Mouse (Mus musculus) liver, embryonic 16.5 days (tissue): ENCODE results near the gene Lrmda. TPM values are rescaled to one million over a fixed set of nuclear protein-coding genes. Genes with fewer than 3 reads are reported as not detected.
A peak's percentile ranks its signal among the peaks of the same experiment; 100 is the strongest.

Source experiments
- ATAC-seq: fragments of 200-750 bp; cut with Nextera tagmentation; 2 replicates; pipeline ENCODE4 v1.8.0; 2017; ENCODE audit warnings: low read depth, mild to moderate bottlenecking, moderate number of reproducible peaks, moderate library complexity
- H3K27ac ChIP-seq: fragments of 300-500 bp; sonication (generic); 2 replicates; pipeline ENCODE4 v1.5.1; 2014; ENCODE audit warnings: mild to moderate bottlenecking, low read length
- H3K27me3 ChIP-seq: fragments of 300-500 bp; sonication (generic); 2 replicates; pipeline ENCODE4 v1.6.1; 2014; ENCODE audit warnings: low read depth, low read length, mixed read lengths; ENCODE audit not compliant: control insufficient read depth, insufficient read depth
- H3K36me3 ChIP-seq: fragments of 300-500 bp; sonication (generic); 2 replicates; pipeline ENCODE4 v1.6.1; 2014; ENCODE audit warnings: mild to moderate bottlenecking; ENCODE audit not compliant: control insufficient read depth, insufficient read depth
- H3K4me1 ChIP-seq: fragments of 300-500 bp; sonication (generic); 2 replicates; pipeline ENCODE4 v1.6.1; 2014; ENCODE audit warnings: low read depth, low read length, mixed read lengths; ENCODE audit not compliant: control insufficient read depth
- H3K4me2 ChIP-seq: fragments of 300-500 bp; sonication (generic); 2 replicates; pipeline ENCODE4 v1.6.1; 2014; ENCODE audit warnings: low read depth, low read length, mixed read lengths
- H3K4me3 ChIP-seq: fragments of 300-500 bp; sonication (generic); 2 replicates; pipeline ENCODE4 v1.5.1; 2014; ENCODE audit warnings: low read depth, mild to moderate bottlenecking, low read length
- H3K9ac ChIP-seq: fragments of 300-500 bp; sonication (generic); 2 replicates; pipeline ENCODE4 v1.6.1; 2014; ENCODE audit warnings: low read depth, low read length
- H3K9me3 ChIP-seq: fragments of 300-500 bp; sonication (generic); replicated peaks from 2 replicates; pipeline ENCODE4 v1.6.1; 2016; ENCODE audit warnings: low read length; ENCODE audit not compliant: control insufficient read depth
- WGBS: fragments of 180-500 bp; shearing (Covaris S2); extraction: QIAGEN DNeasy Blood & Tissue Kit; methylation state at CpG from one replicate; pipeline ENCODE4 v1.1.7; 2014; ENCODE audit not compliant: insufficient replicate concordance; 5-methylcytosine and 5-hydroxymethylcytosine counted together
- polyA plus RNA-seq: library from polyadenylated mRNA; unstranded; fragments of >200 nt; fragmentation: Nextera tagmentation; extraction: Ambion mirVana; gene quantifications from 2 replicates; pipeline ENCODE4 v1.2.1, GENCODE M21; 2015

Gene Lrmda
- polyA plus RNA-seq, 1 experiment from 2014 or later = 0.46 TPM

DNA sequence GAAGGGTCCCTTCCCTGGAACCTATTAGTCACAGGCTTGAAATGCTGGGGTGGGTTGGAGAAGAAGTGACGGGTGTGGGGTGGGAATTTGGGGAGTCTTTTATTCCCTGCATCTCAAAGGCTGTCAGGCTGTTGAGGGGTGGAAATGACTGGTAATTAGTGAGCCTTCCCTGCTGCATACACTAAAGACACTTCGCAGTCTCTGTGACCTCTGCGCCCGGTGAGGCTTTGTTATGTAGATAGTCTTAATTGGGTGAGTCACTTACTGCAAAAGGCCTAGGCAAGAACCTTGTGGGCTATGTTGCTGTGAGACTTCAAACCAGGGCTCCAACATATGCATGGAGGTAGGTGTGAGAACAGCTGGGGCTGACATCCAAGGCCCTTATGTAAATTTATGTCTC, 14.6 kb upstream of the Lrmda start:
- no peak overlapping the region for H3K27ac ChIP-seq
- no peak for ATAC-seq
- 63% methylated on average over 4 of the region's 4 CpGs for WGBS

DNA sequence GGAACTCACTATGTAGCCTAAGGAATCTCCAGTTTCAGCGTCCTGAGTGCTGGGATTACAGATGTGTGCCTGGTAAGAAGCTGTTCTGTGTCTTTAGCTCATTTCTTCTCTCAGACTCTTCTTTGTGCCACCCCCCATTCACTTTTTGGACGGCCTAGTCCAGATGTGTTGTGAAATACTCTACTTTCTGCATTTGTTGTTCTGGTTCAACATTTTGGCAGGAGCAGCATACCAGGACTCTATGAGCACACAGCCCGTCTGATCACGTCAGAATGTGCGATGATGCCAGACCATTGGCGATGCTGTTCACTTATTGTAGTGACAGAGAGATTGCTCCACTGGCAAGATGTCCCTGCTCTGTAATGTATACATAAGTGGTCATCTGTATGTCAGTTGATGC, 12.5 kb upstream of the Lrmda start:
- Histone ChIP-seq H3K4me3 (no peak overlapping the region), H3K4me2 (no peak overlapping the region), H3K27me3 (no peaks in the 10 kb centered on the region), H3K9ac (no peak overlapping the region), H3K9me3 (no peaks in the 10 kb centered on the region), H3K36me3 (no peaks in the 10 kb centered on the region), H3K27ac (no peak overlapping the region), H3K4me1 (no peaks in the 10 kb centered on the region; the same call in 1 of the 2 replicates)
- 68% methylated on average over 6 of the region's 6 CpGs for WGBS
- ATAC-seq = no peak

More for the DNA sequence above, 14.6 kb upstream of the Lrmda start:
- no peak overlapping the region for H3K4me3 ChIP-seq
- no peaks in the 10 kb centered on the region for H3K36me3 ChIP-seq
- no peaks in the 10 kb centered on the region for H3K27me3 ChIP-seq
- H3K4me2 ChIP-seq = no peak overlapping the region
- no peak overlapping the region for H3K9ac ChIP-seq
- no peaks in the 10 kb centered on the region; the same call in 1 of the 2 replicates for H3K4me1 ChIP-seq
- no peaks in the 10 kb centered on the region for H3K9me3 ChIP-seq

DNA sequence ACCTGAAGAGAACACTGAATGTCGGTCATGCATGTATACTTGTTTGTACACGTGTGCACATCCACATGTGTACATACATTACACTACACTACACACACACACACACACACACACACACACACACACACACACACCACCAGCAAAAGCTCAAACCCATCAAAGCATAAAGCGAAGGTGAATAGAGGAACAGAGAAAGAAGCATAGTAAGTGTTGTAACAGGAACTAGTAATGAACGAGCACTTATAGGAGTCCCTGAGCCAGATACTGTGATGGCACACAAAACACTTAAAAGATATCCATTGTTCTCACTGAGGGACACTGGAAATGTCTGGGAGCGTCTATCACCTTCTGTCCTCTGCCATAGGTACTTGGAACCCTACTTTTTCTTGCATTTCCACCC, 5.2 kb upstream of the Lrmda start:
- H3K4me1 ChIP-seq = peaks cover 3% of the 10 kb centered on the region; the same call in 1 of the 2 replicates
- 50% methylated on average over 5 of the region's 5 CpGs for WGBS
- no peaks in the 10 kb centered on the region for H3K36me3 ChIP-seq
- no peak overlapping the region for H3K4me2 ChIP-seq
- no peaks in the 10 kb centered on the region for H3K27me3 ChIP-seq
- ATAC-seq = no peak
- no peaks in the 10 kb centered on the region for H3K9me3 ChIP-seq
- no peak overlapping the region for H3K4me3 ChIP-seq
- H3K9ac ChIP-seq = no peak overlapping the region
- no peak overlapping the region for H3K27ac ChIP-seq

DNA sequence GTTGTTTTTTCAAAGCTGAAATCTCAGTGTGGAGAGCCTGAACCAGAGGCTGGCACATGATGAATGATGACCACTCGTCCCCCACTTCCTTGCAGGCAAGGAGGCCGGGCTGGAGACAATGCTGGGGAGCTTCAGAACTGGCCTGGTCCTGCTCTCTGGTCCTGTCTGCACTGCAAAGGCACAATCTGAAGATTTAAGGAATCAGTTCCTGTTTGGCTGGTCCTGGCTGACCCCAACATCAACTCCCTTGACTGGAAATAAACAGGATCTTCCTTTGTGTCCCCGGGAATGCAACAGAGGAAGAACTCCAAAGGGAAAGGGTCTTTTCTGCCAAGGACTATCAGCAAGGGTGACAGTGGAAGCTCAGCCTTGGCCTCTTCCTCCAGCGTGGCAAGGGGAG, 4.7 kb upstream of the Lrmda start:
- no peak overlapping the region for H3K27ac ChIP-seq
- H3K9ac ChIP-seq = no peak overlapping the region
- peak; percentile 37 for ATAC-seq
- no peak overlapping the region for H3K4me2 ChIP-seq
- whole genome bisulfite sequencing = 31% methylated on average over 4 of the region's 4 CpGs
- H3K4me1 ChIP-seq = peaks cover 3% of the 10 kb centered on the region; the same call in 1 of the 2 replicates
- H3K4me3 ChIP-seq = no peak overlapping the region
- H3K9me3 ChIP-seq = no peaks in the 10 kb centered on the region
- no peaks in the 10 kb centered on the region for H3K27me3 ChIP-seq
- no peaks in the 10 kb centered on the region for H3K36me3 ChIP-seq

DNA sequence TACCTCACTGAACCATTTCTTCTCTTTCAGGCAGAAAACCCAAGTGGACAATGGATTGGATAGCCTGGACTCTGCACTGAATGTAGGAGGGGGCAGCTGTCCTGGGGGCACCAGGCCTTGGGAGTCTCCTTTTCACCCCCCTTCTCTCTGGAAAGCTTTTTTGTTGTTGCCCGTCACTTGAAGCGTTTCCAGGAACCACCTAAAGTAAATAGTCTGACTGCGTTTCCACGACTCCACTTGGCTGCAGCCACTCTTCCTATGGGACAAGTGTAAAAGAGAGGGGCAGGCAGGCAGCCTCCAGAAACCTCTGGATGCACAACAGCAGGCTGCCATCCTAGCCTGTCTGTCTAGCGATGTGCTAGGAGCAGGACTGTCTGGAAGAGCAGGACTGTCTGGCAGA, 2.5 kb upstream of the Lrmda start:
- H3K36me3 ChIP-seq = no peaks in the 10 kb centered on the region
- no peak for ATAC-seq
- WGBS = 54% methylated on average over 5 of the region's 5 CpGs

DNA sequence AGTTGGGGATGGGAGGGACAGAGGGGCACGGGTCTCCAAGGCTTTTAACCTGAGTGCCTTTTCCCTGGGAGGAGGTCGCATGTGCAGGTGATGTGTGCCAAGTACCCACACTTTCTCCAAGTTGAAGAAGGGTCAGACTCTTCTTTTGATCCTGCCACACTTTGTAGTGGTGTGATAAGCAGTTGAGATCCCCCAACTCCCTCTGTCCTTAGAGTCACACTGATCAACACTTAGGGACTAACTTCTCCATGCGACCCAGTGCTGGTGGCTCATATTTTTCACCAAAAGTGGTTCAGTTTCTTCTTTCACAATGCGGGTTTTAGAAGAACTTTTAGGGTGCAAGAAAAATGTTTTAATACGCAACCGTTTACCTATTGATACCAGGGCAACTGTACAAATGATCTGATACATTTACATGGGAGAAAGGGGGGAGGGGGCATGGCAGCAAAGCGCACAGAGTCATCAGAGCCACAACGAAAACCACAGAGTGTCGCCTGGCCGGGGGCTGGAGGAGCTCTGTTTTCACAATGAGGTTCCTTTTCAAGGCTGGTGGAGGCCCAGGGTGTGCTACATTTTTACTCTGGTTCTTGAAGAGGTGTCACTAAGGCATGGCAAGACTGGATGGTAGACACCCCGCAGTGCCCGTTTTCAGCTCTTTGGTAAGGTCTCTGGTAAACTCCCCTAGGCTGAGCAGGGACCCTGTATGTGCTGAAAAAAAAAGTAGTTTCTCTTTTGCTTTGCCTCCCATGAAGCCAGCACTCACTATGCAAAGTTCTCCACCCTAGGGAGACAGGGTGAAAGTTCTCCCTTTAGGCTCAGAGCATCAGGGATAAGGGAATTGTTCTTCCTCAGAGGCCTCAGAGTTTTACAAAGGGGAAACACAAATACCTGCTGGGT, 685 bp downstream of the Lrmda start:
- WGBS = 9% methylated on average over 12 of the region's 12 CpGs
- no peak for ATAC-seq
- peak overlapping the region; percentile 62 for H3K27ac ChIP-seq
- H3K36me3 ChIP-seq = no peaks in the 10 kb centered on the region
- peak overlapping the region; percentile 59 for H3K9ac ChIP-seq
- peak overlapping the region; percentile 52 for H3K4me3 ChIP-seq
- H3K4me1 ChIP-seq = peaks cover 3% of the 10 kb centered on the region
- no peaks in the 10 kb centered on the region for H3K9me3 ChIP-seq
- H3K27me3 ChIP-seq = no peaks in the 10 kb centered on the region
- peak overlapping the region; percentile 72 for H3K4me2 ChIP-seq

More for the DNA sequence above, 2.5 kb upstream of the Lrmda start:
- no peaks in the 10 kb centered on the region for H3K9me3 ChIP-seq
- H3K4me2 ChIP-seq = no peak overlapping the region
- no peak overlapping the region for H3K4me3 ChIP-seq
- H3K27me3 ChIP-seq = no peaks in the 10 kb centered on the region
- H3K27ac ChIP-seq = no peak overlapping the region
- peaks cover 3% of the 10 kb centered on the region for H3K4me1 ChIP-seq
- H3K9ac ChIP-seq = no peak overlapping the region

DNA sequence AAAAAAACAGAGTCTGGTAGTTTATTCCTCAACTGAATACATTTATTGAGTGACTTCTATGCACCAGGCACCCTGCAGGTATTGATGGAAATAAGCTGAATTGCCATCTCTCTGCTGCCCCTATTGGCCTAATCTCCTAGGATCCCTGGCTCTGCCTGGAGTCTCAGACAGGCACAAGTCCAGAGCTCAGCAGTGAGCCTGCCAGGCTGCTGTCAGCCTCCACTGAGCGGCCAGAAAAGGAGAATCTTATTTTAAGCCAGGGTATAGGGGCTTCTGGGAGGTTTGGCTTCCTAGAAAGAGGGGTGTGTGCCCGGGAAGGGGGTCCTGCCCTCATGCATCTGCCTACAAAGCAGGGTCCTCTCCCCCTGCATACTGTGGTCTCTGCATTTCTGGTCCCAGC, 1.4 kb downstream of the Lrmda start:
- no peak overlapping the region for H3K4me3 ChIP-seq
- peaks cover 3% of the 10 kb centered on the region for H3K4me1 ChIP-seq
- H3K36me3 ChIP-seq = no peaks in the 10 kb centered on the region
- no peak overlapping the region for H3K9ac ChIP-seq
- WGBS = 17% methylated on average over 2 of the region's 2 CpGs
- ATAC-seq = no peak
- H3K27ac ChIP-seq = no peak overlapping the region
- H3K27me3 ChIP-seq = no peaks in the 10 kb centered on the region
- H3K4me2 ChIP-seq = no peak overlapping the region
- H3K9me3 ChIP-seq = no peaks in the 10 kb centered on the region

DNA sequence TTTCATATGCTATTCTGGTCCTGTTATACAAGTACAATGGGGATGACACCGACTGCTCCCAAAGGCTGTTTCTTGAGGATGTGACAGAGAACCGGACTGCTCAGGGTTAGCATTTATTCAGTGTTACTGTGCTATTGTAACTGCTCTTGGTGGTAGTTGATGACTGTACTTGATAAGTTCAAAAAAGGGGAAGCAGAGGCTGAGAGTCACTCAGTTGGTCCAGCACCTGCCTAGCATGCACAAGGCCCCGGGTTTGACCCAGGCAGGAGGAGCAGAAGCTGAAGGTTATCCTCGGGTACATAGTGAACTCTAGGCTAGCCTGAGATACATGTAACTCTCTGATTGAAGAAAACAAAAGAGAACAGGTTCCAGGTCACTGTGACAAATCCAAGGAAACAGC, 4.0 kb downstream of the Lrmda start:
- Histone ChIP-seq H3K4me3 (no peak overlapping the region), H3K9ac (no peak overlapping the region), H3K27ac (no peak overlapping the region), H3K4me1 (peaks cover 3% of the 10 kb centered on the region), H3K9me3 (no peaks in the 10 kb centered on the region), H3K4me2 (no peak overlapping the region), H3K36me3 (no peaks in the 10 kb centered on the region), H3K27me3 (no peaks in the 10 kb centered on the region)
- no peak for ATAC-seq
- WGBS = 25% methylated on average over 4 of the region's 4 CpGs

DNA sequence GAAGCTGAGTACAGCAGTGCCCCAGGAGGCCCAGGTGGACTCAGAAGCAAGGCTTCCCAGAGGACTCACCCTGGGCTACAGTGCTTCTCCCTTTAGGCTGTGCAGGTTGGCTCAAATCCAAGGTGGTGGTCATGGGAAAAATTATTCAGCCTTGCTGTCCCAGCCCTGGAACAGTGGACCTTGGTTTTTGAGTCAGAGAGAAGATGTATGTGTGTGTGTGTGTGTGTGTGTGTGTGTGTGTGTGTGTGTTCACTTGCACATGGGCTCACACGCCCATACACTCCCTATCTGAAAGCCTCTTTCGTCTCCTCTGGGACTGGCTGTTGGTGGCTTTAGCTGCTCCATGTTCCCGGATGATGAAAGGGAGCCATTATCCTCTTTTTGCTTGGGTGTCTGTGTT, 16.4 kb downstream of the Lrmda start:
- no peak overlapping the region for H3K9ac ChIP-seq
- ATAC-seq = no peak
- H3K27ac ChIP-seq = no peak overlapping the region
- no peaks in the 10 kb centered on the region for H3K9me3 ChIP-seq
- no peaks in the 10 kb centered on the region for H3K36me3 ChIP-seq
- no peak overlapping the region for H3K4me3 ChIP-seq
- no peaks in the 10 kb centered on the region for H3K27me3 ChIP-seq
- 49% methylated on average over 3 of the region's 3 CpGs for WGBS
- no peaks in the 10 kb centered on the region for H3K4me1 ChIP-seq
- no peak overlapping the region for H3K4me2 ChIP-seq
